Mouse (Mus musculus): ENCODE measurements around the gene Carmil1. TPM values are rescaled to one million over a fixed set of nuclear protein-coding genes. Genes with fewer than 3 reads are reported as not detected.
A peak's percentile ranks its signal among the peaks of the same experiment; 100 is the strongest.

The Carmil1 gene
- polyA plus RNA-seq, 1 experiment from 2014 or later = 30.2 TPM

- H3K4me3 ChIP-seq = peak overlapping the region; percentile 81
- H3K36me3 ChIP-seq (replicated peaks) = 0 out of 2 replicates have a peak, but pooled peaks cover 4% of the 10 kb centered on the region
- peak; percentile 43 for DNase-seq (ENCODE audit: low spot score)
- peaks cover 17% of the 10 kb centered on the region for H3K4me1 ChIP-seq
- H3K27ac ChIP-seq (replicated peaks) = peak overlapping the region; percentile 94
- peaks cover 11% of the 10 kb centered on the region for H3K27me3 ChIP-seq (replicated peaks; ENCODE audit: low read depth, poor library complexity, severe bottlenecking)
- H3K9me3 ChIP-seq = no peaks in the 10 kb centered on the region
- WGBS = 1% methylated on average over 21 of the region's 21 CpGs
Measured at GRCm38 (mm10) chr13:24279762-24280438, 695 bp downstream of the Carmil1 start.

DNA sequence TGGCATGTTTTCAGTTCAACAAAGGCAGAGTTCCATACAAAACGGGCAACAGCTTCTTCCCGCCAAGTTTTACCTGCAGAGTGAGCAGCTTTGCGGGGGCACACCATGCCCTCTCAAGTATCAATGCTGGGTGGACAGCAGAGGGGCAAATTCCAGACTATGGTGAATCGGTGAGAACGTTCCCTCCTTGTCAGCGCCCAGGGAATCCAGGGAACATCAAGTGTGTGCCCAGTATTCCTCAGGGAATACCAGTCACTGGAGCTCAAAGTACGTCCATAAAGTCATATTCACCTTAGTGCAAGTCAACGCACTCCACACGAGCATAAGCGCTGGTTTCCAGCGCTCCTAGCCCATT is 1.2 kb downstream of the Carmil1 start:
- no peak for DNase-seq (ENCODE audit: low spot score)
- H3K4me3 ChIP-seq = peak overlapping the region; percentile 81
- H3K27me3 ChIP-seq (replicated peaks; ENCODE audit: low read depth, poor library complexity, severe bottlenecking) = peaks cover 11% of the 10 kb centered on the region
- WGBS = 56% methylated on average over 11 of the region's 11 CpGs
- no peak overlapping the region for H3K27ac ChIP-seq (replicated peaks)
- peaks cover 17% of the 10 kb centered on the region for H3K4me1 ChIP-seq
- H3K36me3 ChIP-seq (replicated peaks) = 0 out of 2 replicates have a peak, but pooled peaks cover 4% of the 10 kb centered on the region
- no peaks in the 10 kb centered on the region for H3K9me3 ChIP-seq

DNA sequence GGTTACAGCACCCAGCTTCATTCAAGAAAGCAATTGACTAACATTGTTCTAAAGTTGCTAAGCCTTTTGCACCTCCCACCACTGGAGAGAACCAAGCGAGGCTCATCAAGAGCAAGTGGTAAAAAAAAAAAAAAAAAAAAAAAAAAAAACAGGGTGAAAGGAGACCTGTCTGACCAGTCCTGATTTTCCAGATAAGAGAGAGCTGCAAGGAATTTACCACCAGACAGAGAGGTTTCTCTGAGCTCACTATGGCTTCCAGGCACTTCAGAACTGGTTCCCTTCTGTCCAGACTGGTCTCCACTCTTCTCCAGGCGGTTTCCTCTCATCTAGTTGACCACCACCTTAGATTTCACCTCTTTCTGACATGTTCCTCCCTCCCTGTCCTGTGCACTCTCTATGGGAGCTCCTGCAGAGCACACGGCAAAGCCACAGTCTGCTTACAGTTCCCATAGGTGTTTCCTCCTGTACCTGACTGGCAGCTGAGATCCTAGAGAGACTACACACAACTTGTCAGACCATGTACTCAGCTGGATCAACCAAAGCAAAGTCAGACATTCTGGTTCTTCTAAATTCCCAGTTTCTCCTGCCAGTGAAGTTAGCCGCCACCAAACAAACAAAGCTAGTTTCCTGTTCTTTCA is 7.7 kb downstream of the Carmil1 start:
- peaks cover 10% of the 10 kb centered on the region for H3K4me1 ChIP-seq
- no peaks in the 10 kb centered on the region; the same call in 1 of the 2 replicates for H3K27me3 ChIP-seq (replicated peaks; ENCODE audit: low read depth, poor library complexity, severe bottlenecking)
- no peak for DNase-seq (ENCODE audit: low spot score)
- 0 out of 2 replicates have a peak, but pooled peaks cover 4% of the 10 kb centered on the region for H3K36me3 ChIP-seq (replicated peaks)
- WGBS = 79% methylated on average over 4 of the region's 4 CpGs
- H3K9me3 ChIP-seq = no peaks in the 10 kb centered on the region
- no peak overlapping the region for H3K4me3 ChIP-seq
- no peak overlapping the region for H3K27ac ChIP-seq (replicated peaks)

DNA sequence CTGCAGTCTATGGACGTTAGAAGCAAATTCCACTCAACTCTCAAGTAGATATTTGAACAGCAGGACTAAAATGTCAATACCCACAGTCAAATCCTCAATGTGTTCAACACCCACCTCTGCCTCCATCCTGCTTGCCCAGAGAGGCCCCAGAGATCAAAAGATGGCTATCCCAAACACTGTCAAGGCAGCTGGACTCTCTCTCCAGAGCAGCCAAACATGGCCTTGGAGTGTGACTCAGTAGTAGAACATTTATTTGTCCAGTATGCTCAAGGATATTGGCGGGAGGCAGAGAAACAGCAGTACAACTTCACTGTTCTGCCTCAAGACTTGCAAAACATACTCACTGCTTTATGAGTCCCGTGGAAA is 11.5 kb downstream of the Carmil1 start:
- peaks cover 10% of the 10 kb centered on the region for H3K4me1 ChIP-seq
- H3K36me3 ChIP-seq (replicated peaks) = no peaks in the 10 kb centered on the region
- 73% methylated on average over 3 of the region's 3 CpGs for WGBS
- no peak overlapping the region for H3K27ac ChIP-seq (replicated peaks)
- H3K4me3 ChIP-seq = no peak overlapping the region
- H3K9me3 ChIP-seq = no peaks in the 10 kb centered on the region
- DNase-seq (ENCODE audit: low spot score) = no peak
- H3K27me3 ChIP-seq (replicated peaks; ENCODE audit: low read depth, poor library complexity, severe bottlenecking) = no peaks in the 10 kb centered on the region

DNA sequence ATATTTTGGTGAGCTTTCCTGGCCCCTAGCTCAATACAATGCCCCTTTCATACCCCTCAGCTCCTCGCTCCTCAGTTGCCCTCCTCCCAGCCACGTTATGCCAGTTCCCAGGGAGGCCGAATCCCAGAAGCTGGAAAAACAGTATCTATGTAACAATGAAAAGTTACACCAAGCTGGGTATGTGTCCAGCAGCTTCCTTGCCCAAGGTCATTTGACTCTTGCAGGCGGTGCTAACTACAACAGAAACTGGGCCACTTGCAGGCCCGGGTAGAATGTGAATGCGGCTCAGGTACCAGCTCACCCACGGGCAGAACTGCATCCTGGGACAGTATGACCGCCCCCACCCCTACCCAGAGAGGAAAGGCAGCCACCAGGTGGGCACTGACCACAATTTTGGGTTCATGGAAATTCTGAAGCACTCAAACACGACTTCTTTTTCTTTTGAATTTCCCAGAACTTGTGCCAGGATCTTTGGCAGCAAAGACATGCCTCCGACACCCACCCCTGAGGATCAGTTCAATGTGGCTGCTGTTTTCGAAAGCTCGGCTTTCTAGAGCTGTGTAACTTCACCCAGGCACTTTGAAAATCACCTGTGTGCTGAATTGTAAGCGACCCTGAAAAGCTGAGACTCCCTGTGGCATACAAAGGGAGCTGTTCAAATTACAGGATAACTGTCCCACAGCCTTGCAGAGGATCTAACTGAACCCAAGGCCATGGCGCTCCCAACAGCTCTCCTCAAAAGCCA is 12.1 kb downstream of the Carmil1 start:
- Histone ChIP-seq H3K4me3 (no peak overlapping the region), H3K36me3 (replicated peaks) (no peaks in the 10 kb centered on the region), H3K27me3 (replicated peaks; ENCODE audit: low read depth, poor library complexity, severe bottlenecking) (no peaks in the 10 kb centered on the region), H3K4me1 (peaks cover 10% of the 10 kb centered on the region), H3K27ac (replicated peaks) (no peak overlapping the region; the same call in 1 of the 2 replicates), H3K9me3 (no peaks in the 10 kb centered on the region)
- WGBS = 63% methylated on average over 14 of the region's 14 CpGs
- DNase-seq (ENCODE audit: low spot score) = no peak

GRCm38 (mm10) chr13:24264760-24265159 is 15.8 kb downstream of the Carmil1 start:
- no peaks in the 10 kb centered on the region for H3K27me3 ChIP-seq (replicated peaks; ENCODE audit: low read depth, poor library complexity, severe bottlenecking)
- WGBS = 90% methylated on average over 5 of the region's 5 CpGs

DNA sequence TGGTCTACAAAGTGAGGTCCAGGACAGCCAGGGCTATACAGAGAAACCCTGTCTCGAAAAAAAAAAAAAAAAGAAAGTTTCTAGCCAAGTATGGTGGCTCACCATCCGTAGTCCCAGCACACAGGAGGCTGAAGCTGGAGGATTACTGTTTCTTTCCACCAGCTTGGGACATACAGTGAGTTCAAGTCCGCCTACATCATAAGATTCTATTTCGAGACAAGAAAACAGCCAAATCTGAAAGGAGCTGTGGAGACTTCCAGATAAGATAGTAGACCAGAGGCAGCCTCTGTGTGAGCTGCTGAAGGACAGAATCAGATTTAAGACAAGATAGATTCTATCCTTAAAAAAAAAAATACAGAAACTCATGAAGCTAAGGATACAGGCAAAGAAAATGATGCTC is 17.0 kb downstream of the Carmil1 start:
- no peaks in the 10 kb centered on the region for H3K36me3 ChIP-seq (replicated peaks)
- peaks cover 8% of the 10 kb centered on the region for H3K4me1 ChIP-seq
- no peaks in the 10 kb centered on the region for H3K27me3 ChIP-seq (replicated peaks; ENCODE audit: low read depth, poor library complexity, severe bottlenecking)
- DNase-seq (ENCODE audit: low spot score) = no peak
- WGBS = 92% methylated on average over 4 of the region's 4 CpGs
- H3K9me3 ChIP-seq = no peaks in the 10 kb centered on the region
- no peak overlapping the region for H3K4me3 ChIP-seq
- H3K27ac ChIP-seq (replicated peaks) = no peak overlapping the region

More at GRCm38 (mm10) chr13:24264760-24265159, 15.8 kb downstream of the Carmil1 start:
- H3K36me3 ChIP-seq (replicated peaks) = no peaks in the 10 kb centered on the region
- no peak overlapping the region for H3K27ac ChIP-seq (replicated peaks)
- DNase-seq (ENCODE audit: low spot score) = no peak
- no peak overlapping the region for H3K4me3 ChIP-seq
- H3K9me3 ChIP-seq = no peaks in the 10 kb centered on the region
- peaks cover 14% of the 10 kb centered on the region for H3K4me1 ChIP-seq

- H3K36me3 ChIP-seq (replicated peaks) = no peaks in the 10 kb centered on the region
- H3K27me3 ChIP-seq (replicated peaks; ENCODE audit: low read depth, poor library complexity, severe bottlenecking) = no peaks in the 10 kb centered on the region
- DNase-seq (ENCODE audit: low spot score) = no peak
- no peaks in the 10 kb centered on the region for H3K9me3 ChIP-seq
- 79% methylated on average over 10 of the region's 10 CpGs for WGBS
- H3K4me3 ChIP-seq = no peak overlapping the region
- H3K27ac ChIP-seq (replicated peaks) = 0 out of 2 replicates have a peak overlapping the region, but pooled peaks have one; percentile 6
- peaks cover 13% of the 10 kb centered on the region for H3K4me1 ChIP-seq
Measured at GRCm38 (mm10) chr13:24260751-24261591, 19.6 kb downstream of the Carmil1 start.

DNA sequence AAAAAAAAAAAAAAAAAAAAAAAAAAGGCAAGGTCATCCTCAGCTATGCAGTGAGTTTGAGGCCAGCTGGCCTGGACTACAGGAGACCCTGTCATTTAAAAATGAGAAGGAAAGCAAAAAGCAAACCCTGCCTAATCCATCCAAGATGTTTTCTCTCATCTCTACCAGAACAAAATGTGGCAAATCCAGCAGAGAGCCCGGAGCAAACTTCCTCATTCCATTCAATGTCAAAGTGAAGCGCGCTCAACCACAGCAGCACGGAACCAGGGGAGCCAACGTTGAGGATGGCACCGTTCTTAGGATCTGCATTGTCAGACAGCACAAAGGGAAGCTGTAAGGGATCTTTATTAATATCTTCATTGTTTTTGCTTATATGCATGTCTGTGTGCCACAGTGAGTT is 22.8 kb downstream of the Carmil1 start:
- Histone ChIP-seq H3K27me3 (replicated peaks; ENCODE audit: low read depth, poor library complexity, severe bottlenecking) (no peaks in the 10 kb centered on the region), H3K9me3 (no peaks in the 10 kb centered on the region), H3K4me1 (peaks cover 13% of the 10 kb centered on the region), H3K27ac (replicated peaks) (no peak overlapping the region), H3K36me3 (replicated peaks) (no peaks in the 10 kb centered on the region), H3K4me3 (no peak overlapping the region)
- no peak for DNase-seq (ENCODE audit: low spot score)
- WGBS = 77% methylated on average over 6 of the region's 6 CpGs

GRCm38 (mm10) chr13:24253989-24254388 is 26.6 kb downstream of the Carmil1 start:
- Histone ChIP-seq H3K27me3 (replicated peaks; ENCODE audit: low read depth, poor library complexity, severe bottlenecking) (no peaks in the 10 kb centered on the region), H3K27ac (replicated peaks) (no peak overlapping the region), H3K4me3 (no peak overlapping the region), H3K9me3 (no peaks in the 10 kb centered on the region), H3K36me3 (replicated peaks) (no peaks in the 10 kb centered on the region), H3K4me1 (peaks cover 9% of the 10 kb centered on the region)
- WGBS = 36% methylated on average over 2 of the region's 2 CpGs
- peak; percentile 17 for DNase-seq (ENCODE audit: low spot score)

DNA sequence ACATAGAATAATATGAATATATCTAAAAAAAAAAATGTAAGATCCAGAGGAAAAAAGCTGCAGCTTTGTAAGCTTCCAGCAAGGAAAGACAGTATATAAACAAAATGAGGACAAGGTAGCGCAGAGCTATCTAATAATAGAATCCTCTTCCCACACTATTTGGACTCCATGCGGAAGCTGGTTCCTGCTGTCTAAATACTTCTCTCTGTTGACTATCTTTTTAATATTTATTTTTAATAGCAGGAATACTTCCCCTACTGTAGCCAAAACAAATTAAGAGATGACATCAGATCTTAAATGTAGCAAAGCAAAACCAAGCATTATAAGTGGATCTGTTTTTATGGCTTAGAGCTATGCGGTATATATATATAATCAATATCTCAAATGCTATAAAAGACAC is 27.0 kb downstream of the Carmil1 start:
- no peaks in the 10 kb centered on the region for H3K27me3 ChIP-seq (replicated peaks; ENCODE audit: low read depth, poor library complexity, severe bottlenecking)
- no peaks in the 10 kb centered on the region for H3K9me3 ChIP-seq
- peaks cover 9% of the 10 kb centered on the region for H3K4me1 ChIP-seq
- no peak overlapping the region for H3K27ac ChIP-seq (replicated peaks)
- H3K36me3 ChIP-seq (replicated peaks) = no peaks in the 10 kb centered on the region
- 91% methylated on average over 3 of the region's 3 CpGs for whole genome bisulfite sequencing
- no peak overlapping the region for H3K4me3 ChIP-seq
- DNase-seq (ENCODE audit: low spot score) = no peak

DNA sequence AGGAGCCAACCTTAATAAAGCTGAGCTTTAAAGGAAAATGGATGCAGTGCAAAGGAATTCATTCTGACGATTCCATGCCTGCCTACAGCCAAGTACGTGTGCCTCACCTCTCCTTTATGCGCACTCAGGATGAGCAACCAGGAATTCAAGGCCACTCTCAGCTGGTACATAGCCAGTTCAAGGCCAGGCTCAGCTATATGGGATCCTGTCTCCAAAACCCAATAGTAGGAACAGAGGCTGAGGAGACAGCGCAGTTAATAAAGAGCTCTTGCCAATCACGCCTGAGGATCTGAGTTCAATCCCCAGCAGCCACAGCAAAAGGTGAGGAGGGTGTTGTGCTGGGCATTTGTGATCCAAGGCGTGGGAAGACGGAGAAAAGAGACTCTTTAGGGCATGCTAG is 29.4 kb downstream of the Carmil1 start:
- no peak overlapping the region for H3K4me3 ChIP-seq
- no peak overlapping the region for H3K27ac ChIP-seq (replicated peaks)
- no peaks in the 10 kb centered on the region for H3K36me3 ChIP-seq (replicated peaks)
- no peaks in the 10 kb centered on the region for H3K9me3 ChIP-seq
- no peaks in the 10 kb centered on the region for H3K4me1 ChIP-seq
- H3K27me3 ChIP-seq (replicated peaks; ENCODE audit: low read depth, poor library complexity, severe bottlenecking) = no peaks in the 10 kb centered on the region
- no peak for DNase-seq (ENCODE audit: low spot score)
- WGBS = 87% methylated on average over 7 of the region's 7 CpGs
